Mouse (Mus musculus) CH12F3 (cell line): Measurements from ENCODE around the gene Tyms.

Experiments used
- in situ Hi-C: fragments of 300-500 bp; cut with MboI; formaldehyde crosslinking; loops from 2 replicates; pipeline ENCODE4 v1.14.3; 2020; ENCODE audit warnings: low sequenced_read_pairs

The Tyms gene

GRCm38 (mm10) chr5:30072825-30073821, at the start of gene Tyms:
TSS of gene Tyms (minus strand) at chr5:30073617.
- in situ Hi-C loops, result no loop called here

- in situ Hi-C loops, result no loop called here
Measured at GRCm38 (mm10) chr5:30122481-30122880, 49.1 kb upstream of the Tyms start.

- in situ Hi-C loops, result no loop called here
Measured at GRCm38 (mm10) chr5:30120106-30120505, 46.7 kb upstream of the Tyms start.

- in situ Hi-C loops, result no loop called here
Measured at GRCm38 (mm10) chr5:30119163-30119562, 45.7 kb upstream of the Tyms start.

- in situ Hi-C loops, result no loop called here
Measured at GRCm38 (mm10) chr5:30118018-30118417, 44.6 kb upstream of the Tyms start.

GRCm38 (mm10) chr5:30115718-30116117, 42.3 kb upstream of the Tyms start:
- in situ Hi-C loops, result no loop called here

GRCm38 (mm10) chr5:30114761-30115140, 41.3 kb upstream of the Tyms start:
- in situ Hi-C loops, result no loop called here

GRCm38 (mm10) chr5:30113881-30114760, 40.7 kb upstream of the Tyms start:
- in situ Hi-C loops, result no loop called here

GRCm38 (mm10) chr5:30112533-30113068, 39.2 kb upstream of the Tyms start:
- in situ Hi-C loops, result no loop called here

GRCm38 (mm10) chr5:30111771-30112170, 38.4 kb upstream of the Tyms start:
- in situ Hi-C loops, result no loop called here

- in situ Hi-C loops, result no loop called here
Measured at GRCm38 (mm10) chr5:30111126-30111525, 37.7 kb upstream of the Tyms start.

- in situ Hi-C loops, result no loop called here
Measured at GRCm38 (mm10) chr5:30110371-30111060, 37.1 kb upstream of the Tyms start.

- in situ Hi-C loops, result no loop called here
Measured at GRCm38 (mm10) chr5:30109899-30110298, 36.5 kb upstream of the Tyms start.

GRCm38 (mm10) chr5:30108233-30108632, 34.8 kb upstream of the Tyms start:
- in situ Hi-C loops, result no loop called here

- in situ Hi-C loops, result no loop called here
Measured at GRCm38 (mm10) chr5:30107611-30108041, 34.2 kb upstream of the Tyms start.

- in situ Hi-C loops, result no loop called here
Measured at GRCm38 (mm10) chr5:30107186-30107585, 33.8 kb upstream of the Tyms start.

- in situ Hi-C loops, result no loop called here
Measured at GRCm38 (mm10) chr5:30106756-30107155, 33.3 kb upstream of the Tyms start.

- in situ Hi-C loops, result no loop called here
Measured at GRCm38 (mm10) chr5:30105668-30106300, 32.4 kb upstream of the Tyms start, which contains the start of gene 3110082J24Rik. TSS of gene 3110082J24Rik (minus strand) at chr5:30106086.

GRCm38 (mm10) chr5:30104841-30105667, 31.6 kb upstream of the Tyms start, which contains the start of gene Garem2:
TSS of gene Garem2 (plus strand) at chr5:30105161.
- in situ Hi-C loops, result no loop called here
